Mouse (Mus musculus) cerebellum, adult 2 months (tissue): ENCODE results near the gene Ncapd2.

Experiments used
- CTCF ChIP-seq: fragments of 200-500 bp; IDR thresholded peaks from 2 replicates; pipeline ENCODE4 v1.5.1; 2011; ENCODE audit warnings: low read depth, mild to moderate bottlenecking, control low read depth, low read length, moderate library complexity, borderline replicate concordance; ENCODE audit not compliant: insufficient read depth
- POLR2A ChIP-seq: fragments of 200-500 bp; IDR thresholded peaks from 2 replicates; pipeline ENCODE4 v1.6.1; 2011; ENCODE audit warnings: low read length, control low read depth, borderline replicate concordance; ENCODE audit not compliant: insufficient read depth

DNA sequence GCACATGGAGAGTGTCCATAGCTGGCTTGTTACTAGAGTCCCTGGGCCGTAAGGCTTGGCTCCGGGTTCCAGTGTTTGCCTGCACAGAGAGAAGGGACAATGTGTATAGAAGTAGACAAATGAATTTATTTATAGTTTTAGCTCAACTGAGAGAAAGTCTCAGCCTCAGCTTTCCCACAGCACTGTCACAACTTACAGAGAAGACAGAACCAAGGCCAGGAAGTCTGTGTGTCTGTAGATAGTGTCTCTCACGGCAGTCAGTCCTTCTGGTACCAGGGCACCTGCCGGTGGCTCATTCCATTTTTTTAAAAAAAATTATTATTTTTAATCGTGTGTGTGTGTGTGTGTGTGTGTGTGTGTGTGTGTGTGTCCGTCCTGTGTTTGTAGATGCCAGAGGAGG lies 41.0 kb upstream of the Ncapd2 start:
- TF ChIP-seq CTCF (no peak), POLR2A (no peak)
